Mouse (Mus musculus) adrenal gland, adult 8-10 months (tissue): ENCODE results near the gene Gm17660. TPM values are rescaled to one million over a fixed set of nuclear protein-coding genes. Genes with fewer than 3 reads are reported as not detected.

Experiments
- DNase-seq: peaks from one replicate; pipeline ENCODE4 v3.0.0; 2022
- total RNA-seq, 4 experiments: library from RNA; stranded (reverse); gene quantifications; 2 replicates each; pipeline ENCODE4 v1.2.4; 2022

The Gm17660 gene
- total RNA-seq, 4 experiments from 2014 or later = not detected

DNA sequence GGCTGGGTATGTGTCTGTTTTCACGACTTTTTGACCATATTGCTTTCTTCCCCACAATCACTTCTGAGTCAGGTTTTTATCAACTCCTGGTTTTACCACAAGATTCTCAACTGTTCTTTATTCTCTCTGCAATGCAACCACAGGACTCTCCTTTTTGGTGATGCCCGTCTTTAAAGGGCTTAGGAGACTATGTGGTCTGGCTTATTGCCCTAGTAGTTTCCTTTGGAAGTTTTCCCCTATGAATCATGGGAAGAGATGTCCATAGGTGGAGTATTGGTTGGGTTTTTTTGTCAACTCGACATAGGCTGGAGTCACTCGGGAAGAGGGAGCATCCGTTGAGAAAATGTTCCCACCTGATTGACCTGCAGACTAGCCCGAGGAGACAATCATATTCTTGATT is 3.3 kb upstream of the Gm17660 start:
- DNase-seq = no peak

DNA sequence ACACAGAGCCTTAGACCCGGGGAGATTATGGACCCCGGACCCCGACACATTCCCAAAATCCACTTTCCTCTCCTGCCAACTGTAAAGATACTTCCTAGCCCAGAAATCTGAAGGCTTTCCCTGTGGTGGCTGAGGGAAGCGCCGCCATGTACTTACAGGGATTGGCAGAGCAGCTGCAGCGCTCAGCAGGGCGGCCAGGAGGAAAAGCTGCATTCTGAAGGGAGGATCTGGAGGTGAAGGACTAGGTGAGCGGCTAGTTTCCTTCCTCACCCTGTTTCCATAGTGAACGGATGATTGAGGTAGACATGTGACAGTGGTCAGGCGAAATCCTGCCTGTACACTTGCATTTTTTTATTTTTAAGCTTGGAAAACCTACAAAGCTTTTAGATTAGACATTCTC is 1.0 kb downstream of the Gm17660 start:
- no peak for DNase-seq

DNA sequence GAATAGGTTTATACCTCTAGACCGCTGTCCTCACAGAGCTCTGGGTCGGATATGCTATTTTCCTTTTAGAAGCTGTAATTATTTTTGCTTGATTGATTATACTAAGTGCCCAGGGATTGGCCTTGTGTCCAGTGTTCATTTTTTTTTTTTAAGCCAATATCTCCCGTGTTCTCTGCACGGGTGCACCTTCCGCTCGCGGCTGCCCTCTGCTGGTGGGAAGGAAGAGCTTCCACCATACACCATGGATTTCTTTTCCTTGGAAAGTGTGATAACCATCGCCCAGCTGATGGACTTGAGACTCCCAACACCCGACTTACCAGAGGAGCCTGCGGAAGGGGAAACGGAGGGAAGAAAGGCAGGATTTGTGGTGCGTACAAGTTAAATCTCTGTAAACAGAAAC is 3.0 kb downstream of the Gm17660 start:
- no peak for DNase-seq

DNA sequence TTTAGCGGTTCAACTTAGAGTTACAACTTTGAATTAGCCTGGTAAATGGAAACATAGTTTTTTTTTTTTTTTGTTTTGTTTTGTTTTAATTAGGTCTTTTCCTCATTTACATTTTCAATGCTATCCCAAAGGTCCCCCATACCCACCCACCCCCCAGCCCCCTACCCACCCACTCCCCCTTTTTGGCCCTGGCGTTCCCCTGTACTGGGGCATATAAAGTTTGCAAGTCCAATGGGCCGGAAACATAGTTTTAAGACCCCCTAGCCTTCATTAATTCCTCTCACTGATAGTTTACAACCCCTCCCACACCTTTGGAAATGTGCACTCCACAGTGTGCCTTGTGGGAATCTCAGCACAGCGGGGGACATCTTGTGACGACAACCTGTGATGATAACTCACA is 3.8 kb downstream of the Gm17660 start:
- no peak for DNase-seq

DNA sequence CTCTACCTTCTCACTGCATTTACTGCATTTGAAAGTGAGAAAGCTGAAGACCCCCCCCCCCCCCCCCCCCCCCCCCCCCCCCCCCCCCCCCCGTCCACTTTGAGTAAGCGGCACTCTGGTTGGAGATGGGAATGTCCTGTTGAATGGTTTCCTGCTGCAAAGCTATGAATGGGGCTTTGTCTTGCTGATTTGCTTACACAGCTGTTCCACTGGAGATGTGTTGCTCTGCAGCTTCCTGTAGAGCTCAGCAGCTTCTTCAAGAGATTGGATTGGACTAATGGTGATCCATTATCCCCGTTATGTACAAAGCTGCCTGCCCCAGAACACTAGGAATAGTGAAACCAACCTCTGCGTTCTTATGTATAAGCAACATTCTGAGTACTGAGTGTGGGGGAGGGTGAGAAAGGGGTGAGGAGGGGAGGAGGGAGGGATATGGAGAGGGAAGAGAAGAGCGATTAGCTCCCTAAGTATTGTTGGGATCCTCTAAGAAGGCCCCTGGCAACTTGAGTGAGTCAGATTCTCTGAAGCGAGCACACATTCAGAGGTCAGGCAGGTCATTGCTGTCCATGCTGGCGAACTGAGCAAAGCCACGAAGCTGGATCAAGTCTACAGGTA is 5.0 kb downstream of the Gm17660 start:
- no peak for DNase-seq

DNA sequence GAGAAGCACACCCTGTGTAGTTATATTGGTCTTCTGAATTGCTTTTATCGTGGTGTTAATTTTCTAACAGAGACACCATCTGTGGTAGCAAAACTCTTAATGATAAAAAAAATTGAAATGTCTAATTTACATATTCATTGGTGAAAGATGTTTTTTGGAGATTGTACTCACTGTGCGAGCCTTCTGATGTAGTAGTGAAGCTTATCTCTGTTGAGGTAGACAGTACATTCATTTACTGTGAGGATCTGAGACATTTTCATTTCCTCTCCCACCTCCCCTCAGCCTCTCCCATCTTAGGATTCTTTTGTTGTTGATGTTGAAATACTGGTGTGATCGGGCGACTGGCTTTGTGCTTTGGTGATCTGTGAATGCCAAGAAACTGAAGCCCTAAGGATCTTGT is 6.4 kb downstream of the Gm17660 start:
- no peak for DNase-seq

DNA sequence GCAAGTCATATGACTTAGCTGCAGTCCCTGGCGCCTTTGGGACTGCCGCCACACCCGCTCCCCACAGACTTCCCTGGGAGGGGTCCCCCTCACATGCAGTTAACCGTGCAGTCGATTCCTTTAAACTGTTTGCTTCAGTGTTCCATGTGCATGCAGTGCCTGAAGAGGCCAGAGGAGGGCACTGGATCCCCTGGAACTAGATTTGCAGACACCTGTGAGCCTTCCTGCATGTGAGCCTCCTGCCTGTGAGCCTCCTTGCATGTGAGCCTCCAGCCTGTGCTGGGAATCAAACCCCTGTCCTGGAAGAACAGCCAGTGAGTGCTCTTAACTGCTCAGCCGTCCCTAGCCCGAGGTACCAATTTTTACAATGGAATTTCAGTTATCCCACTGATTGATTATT is 8.7 kb downstream of the Gm17660 start:
- no peak for DNase-seq

DNA sequence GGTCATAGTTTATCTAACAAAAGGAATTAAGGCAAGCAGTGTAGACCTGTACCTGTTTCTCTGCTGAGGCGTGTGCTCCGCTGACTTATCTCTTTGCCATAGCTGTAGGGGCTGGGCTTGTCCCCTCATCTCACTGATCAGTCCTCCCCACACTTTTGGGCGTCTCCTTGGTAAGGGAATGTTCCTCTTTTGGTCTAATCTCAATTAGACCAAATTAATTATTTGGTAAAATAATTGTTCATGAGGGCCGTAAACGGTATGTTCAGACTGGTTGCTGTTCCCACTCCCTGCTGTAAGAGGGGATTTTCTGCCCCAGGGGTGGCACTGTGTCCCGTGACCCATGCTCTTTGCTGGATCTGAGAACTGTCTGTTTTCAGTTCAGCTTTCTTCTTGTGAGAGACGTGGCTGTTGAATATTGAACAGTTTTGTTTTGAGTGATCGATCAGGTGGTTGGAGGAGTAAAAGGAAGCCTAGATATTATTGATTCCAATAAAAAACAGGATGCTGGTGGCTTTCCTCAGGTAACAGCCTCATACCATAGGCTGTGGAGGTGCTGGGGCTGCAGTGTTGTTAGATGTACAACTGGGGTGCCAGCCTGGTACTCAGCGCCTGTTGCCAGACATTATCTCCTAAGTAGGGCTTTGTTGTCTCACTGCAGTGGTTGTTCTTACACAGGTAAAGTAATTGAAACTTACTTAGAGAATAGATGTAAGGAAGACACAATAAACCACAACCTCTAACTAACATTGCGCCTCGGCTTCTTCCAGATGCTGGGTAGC is 14.4 kb downstream of the Gm17660 start:
- no peak for DNase-seq

DNA sequence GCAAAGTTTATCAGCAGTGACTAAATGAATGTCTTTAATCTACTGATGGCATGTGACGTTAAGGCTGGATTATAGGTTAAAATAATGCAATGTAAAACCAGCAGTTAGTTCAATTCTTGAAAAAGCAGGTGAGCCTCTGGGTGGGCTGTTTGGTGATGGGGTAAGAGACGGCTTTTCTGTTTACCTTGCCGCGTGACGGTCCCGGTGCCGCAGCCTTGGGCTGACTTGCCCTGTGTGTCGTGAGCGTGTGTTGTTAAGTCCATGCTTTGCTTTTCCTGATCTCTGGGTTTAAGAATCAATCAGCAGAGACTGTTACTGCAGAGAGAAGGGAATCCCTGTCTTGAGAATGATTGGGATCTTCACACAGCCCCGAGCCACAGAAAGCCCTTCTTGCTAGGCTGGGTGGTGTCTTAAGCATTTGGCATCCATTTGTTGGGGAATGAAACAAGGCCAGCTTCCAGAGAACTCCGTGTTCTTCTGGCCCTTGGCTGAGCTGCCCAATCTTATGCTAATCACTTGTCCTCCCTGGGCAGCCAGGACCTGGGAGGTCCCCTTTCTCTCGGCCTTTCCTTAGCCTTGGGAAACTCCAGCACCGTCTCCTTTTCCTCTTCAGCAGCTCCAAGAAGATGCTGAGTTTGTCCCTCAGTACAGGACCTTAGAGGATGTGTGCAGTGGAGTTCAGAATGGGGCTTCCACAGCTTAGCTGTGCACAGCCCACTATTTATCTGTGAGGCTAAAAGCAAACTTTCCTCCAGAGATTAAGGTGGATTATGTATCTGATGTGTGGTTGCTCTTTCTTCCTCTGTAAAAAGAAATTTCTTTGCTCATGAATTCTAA is 15.3 kb downstream of the Gm17660 start:
- DNase-seq = no peak

DNA sequence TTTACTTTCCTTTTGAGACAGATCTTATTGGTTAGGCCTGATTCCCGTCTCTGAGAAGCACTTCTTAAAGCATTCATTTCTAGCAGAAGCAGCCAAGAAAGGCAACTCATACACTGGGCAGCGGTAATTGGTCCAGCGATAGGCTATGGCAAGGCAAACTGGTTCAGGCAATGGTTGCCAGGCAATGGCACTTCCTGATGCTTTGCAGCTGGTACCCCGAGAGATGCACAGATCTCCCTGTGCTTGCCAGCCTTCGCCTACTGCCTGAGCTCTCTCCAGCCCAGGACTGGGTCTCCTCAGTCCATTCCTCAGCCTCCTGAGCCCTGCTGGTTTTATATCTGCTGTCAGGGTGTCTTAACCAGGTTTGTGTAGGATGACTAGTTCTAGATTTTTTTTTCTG is 17.0 kb downstream of the Gm17660 start:
- no peak for DNase-seq

DNA sequence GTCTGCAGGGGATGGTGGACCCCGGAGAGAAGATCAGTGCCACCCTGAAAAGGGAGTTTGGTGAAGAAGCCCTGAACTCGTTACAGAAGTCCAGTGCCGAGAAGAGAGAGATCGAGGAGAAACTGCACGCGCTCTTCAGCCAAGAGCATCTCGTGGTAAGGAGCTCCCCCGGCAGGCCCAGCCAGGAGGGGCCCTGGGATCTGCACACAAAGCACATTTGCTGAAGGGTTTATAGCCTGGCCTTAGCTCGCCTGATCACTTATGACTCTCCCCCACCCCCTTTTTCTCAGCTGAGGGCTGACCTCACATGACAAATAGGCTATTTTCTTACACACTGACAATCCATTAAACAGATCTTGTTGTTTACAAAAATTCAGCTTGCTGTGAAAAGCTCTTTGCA is 17.8 kb downstream of the Gm17660 start:
- no peak for DNase-seq

DNA sequence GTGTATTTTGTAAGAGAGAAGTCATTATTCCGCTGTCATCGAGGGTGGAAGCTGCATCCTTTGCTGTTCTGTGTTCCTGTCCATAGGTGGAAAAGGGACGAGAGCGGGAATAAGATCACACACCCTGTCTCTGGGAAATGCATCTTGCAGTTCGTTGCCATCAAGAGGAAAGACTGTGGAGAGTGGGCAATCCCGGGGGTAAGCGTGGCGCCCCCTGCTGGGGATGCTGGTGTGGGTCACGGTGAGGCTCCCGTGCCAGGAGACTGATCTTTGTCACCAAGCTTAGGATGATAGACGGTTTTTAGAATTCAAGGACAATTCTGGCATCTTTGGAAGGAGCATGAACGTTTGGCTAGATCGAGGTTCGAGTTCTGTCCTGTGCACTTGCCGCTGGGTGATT is 19.4 kb downstream of the Gm17660 start:
- no peak for DNase-seq

DNA sequence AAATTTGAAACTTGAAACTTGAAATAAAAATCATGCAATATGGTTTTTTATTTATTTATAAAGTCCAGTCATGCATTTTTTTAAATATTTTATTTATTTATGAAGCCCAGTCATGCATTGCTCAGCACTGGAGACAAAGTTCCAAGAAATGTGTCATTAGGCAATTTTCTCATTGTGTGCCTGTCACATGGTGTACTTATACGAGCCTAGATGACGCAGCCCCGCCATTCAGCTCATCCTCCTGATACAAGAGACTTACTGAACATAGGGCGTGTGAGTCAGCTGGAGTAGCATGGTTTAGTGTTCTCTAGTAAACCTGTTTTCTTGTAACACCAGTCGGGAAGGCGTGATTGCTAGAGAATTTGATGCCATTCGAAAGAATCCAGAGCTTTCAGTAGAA is 21.1 kb downstream of the Gm17660 start:
- no peak for DNase-seq

DNA sequence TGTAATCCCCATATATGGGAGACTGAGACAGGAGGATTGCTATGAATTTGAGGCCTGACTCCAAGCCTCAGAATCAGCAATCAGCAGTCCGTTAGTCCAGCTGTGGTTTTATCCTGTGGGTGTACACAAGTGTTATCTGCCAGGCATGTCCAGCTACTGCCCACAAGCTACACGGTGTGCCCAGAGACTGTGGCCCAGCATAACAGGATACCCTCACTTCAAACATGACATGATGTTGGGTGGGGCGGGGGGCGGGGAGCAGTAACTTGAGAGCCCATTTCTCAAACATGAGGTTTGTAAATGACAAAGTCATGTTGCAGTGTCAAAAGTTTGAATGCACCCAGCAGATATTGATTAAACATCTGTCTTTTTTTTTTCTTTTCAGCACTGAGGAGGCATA is 21.6 kb downstream of the Gm17660 start:
- no peak for DNase-seq

DNA sequence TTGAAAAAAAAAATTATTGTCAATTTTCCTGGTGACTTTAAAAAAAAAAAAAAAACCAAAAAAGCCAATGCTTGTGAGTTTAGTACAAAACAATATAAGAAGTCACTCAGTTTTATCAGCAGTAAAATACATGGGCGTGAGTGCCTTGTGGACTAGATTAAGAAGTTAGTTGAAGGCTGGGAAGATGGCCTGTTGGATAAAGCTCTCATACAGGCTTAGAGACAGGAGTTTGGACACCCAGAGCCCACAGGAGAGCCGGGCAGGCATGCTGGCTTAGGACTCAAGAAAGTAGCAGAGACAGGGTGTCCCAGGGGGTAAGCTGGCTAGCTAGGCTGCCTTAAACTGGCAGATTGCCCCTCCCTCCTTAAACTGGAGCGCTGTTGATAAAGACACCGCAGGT is 22.5 kb downstream of the Gm17660 start:
- no peak for DNase-seq

DNA sequence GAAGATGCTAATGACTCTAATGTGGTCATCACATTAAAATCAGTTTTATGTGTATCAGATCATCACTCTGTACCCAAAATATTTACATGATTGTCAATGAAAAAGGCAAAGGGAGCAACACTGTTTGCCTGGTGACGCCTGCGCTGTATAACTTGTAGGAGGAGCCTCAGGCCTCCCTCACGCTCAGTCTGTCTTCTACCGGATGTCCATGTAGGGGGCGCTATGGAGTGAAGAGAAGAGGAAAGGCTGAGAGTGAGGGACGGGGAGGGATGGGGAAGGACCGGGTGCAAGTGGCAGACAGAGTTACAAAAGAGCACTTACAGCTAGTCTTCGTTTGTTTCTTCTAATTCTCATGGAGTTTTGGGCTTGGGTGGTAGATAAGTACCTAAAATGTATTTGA is 24.5 kb downstream of the Gm17660 start:
- no peak for DNase-seq

DNA sequence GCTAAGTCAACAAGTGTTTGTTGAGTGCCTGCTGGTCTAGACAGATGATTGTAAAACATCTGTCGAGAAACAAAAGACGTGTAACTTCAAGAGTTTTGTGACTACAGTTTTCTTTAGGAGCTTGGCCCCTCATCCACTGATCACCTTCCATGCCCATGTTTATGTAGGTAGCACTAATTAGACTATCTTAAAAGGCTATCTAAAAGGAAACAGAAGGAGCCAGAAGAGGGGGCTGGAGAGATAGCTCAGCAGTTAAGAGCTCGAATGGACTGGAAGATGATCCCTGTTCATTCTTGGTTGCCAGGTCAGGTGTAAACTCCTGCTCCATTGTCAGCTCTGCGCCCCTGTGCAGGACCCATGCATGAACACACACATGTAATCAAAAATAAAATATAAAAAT is 29.3 kb downstream of the Gm17660 start:
- no peak for DNase-seq

DNA sequence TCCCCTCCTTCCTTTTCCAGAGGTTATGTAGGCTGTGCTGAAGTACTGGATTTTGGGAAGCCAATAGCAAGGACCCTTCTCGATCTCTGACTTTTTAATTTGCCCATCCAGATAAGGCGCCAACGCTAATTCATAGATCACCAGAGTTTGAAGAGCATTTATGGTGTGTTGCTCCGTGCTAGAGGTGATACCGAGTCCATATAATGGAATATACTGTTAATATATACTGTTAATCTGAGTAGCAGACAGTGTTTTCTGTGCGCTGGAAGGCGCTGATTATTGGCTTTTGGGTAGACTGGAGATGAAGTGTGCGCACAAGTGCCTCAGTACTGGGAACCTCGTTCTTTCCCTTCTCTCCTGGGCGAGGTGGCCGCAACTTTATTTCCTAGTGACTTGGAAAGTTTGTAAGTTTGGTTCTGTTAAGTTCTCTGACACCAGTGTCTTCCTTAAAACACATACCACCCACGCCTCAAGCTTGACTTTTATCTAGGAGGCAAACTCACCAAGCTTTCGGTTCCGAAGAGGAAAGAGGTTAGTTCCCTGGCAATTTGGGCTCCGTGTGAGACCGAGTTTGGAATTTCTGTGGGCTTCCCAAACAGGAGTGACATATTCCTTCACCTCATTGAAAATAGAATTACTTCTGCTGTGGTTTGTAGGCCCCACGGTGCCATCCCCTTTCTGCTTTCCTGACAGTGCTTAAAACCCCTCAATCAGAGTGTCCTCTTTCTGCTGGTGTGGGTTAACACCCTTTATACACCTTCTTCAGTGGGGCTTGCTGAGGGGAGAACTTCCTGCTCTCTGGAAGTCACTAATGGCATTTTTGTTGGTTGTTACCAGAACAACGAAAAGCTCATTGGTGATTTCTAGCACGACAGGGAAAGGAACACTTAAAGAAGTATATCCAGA is 30.0 kb downstream of the Gm17660 start:
- DNase-seq = no peak

DNA sequence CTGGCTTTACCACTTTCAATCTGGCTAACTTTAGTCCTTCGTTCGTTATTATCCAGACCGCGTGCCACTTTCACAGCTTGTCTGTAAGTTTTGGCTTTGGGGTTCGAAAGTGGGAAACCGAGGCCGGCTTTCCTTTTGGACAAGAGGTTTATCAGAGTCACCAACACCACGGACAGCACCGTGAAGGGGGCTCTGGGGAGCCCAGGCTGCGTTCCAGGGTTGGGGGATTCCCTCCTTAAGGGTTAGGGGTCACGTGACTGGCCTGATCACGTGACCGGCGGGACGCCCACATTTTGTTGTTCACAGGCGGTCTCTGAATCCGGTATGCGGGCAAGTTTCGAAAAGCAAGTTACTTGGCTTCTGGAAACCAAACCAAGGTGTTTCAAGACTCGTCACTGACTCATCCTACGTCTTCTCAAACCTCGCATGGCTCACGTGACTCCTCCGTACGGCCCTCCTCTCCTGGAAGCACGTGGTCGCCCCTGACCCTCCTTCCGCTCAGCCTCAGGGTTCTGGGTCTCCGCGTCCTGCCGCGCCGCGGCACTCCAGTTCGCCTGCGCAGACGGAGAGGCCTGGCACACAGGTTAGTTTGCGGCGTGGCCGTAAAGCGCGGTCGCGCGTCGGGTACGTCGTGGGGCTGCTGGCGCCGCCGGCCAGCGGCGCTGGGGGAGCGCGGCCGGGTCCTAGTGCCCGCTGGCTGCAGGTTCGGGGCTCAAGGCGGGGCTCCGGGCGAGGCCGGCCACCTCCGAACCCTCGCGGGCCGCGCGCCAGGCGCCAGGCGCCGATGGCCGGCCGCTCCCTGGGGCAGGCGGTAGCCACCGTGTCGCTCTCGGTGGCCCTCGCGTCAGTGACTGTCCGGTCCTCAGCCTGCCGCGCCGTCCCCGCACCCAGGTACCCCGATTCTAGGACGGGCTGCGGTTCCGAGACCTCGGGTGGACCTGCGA is 30.9 kb downstream of the Gm17660 start, which contains the start of gene Nudt9:
Gene Nudt9, plus strand, starts transcription at position 51 of the 944 bp plus-strand sequence.
- peak; percentile 98 for DNase-seq

DNA sequence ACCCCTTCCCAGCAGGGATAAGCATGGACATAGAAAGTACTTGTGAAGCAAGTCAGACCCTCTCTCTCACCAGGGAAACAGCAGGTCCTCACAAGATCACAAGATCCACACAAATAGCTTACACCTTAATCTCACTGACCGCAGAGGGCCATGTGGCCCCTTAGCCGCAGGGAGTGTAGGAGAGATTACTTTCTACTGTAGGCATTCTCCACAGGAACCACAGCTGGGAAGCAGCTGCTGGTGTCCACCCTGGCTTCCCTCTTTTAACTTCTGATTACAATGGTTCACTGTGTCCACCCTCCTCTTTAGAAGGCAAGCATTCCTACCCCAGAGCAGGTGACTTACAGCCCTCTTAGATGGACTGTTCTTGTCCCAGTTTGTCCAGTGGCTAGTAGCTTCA is 33.7 kb downstream of the Gm17660 start:
- no peak for DNase-seq

DNA sequence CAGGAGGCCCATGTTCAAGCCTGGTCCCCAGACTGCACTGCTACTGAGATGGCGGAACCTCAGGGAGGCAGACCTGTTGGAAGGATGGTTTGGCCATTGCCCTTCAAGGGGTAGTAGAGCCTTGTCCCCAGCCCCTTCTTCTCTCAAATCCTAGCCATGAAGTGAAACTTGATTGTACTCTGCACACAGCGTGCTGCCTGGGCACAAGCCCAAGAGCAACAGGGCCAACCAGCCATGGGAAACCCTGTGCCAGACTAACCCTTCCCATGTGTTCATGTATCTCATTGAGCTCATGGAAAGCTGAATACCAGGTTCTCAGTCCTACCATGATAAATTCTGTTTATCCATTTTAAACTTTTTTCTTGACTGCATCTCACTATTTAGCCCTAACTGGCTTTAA is 34.5 kb downstream of the Gm17660 start:
- DNase-seq = no peak
